Mouse (Mus musculus) midbrain, embryonic 11.5 days (tissue): ENCODE measurements at regions not wholly inside any gene's neighbourhood (a gene's known extent, or its start where the extent isn't known, plus 50 kb on each side); places are given as distances from the start of the nearest gene placed in this dataset.

ENCODE experiments used
- ATAC-seq: fragments of 200-750 bp; cut with Nextera tagmentation; 2 replicates; pipeline ENCODE4 v1.8.0; 2017; ENCODE audit warnings: moderate TSS enrichment, moderate library complexity; ENCODE audit not compliant: low FRiP score
- DNase-seq: peaks from one replicate; pipeline ENCODE4 v3.0.0; 2015; ENCODE audit warnings: low spot score; ENCODE audit errors: missing footprints
- H3K27ac ChIP-seq: fragments of 300-500 bp; sonication (generic); 2 replicates; pipeline ENCODE4 v1.5.1; 2014; ENCODE audit warnings: low read depth, low read length
- H3K27me3 ChIP-seq: fragments of 300-500 bp; sonication (generic); 2 replicates; pipeline ENCODE4 v1.6.1; 2014; ENCODE audit warnings: mild to moderate bottlenecking, low read length, moderate library complexity, mixed read lengths; ENCODE audit not compliant: control insufficient read depth, insufficient read depth
- H3K36me3 ChIP-seq: fragments of 300-500 bp; sonication (generic); 2 replicates; pipeline ENCODE4 v1.6.1; 2014; ENCODE audit warnings: mild to moderate bottlenecking, low read length, moderate library complexity, mixed read lengths; ENCODE audit not compliant: control insufficient read depth, insufficient read depth
- H3K4me1 ChIP-seq: fragments of 300-500 bp; sonication (generic); 2 replicates; pipeline ENCODE4 v1.6.1; 2014; ENCODE audit warnings: low read length; ENCODE audit not compliant: control insufficient read depth, insufficient read depth
- H3K4me2 ChIP-seq: fragments of 300-500 bp; sonication (generic); 2 replicates; pipeline ENCODE4 v1.6.1; 2014; ENCODE audit warnings: mild to moderate bottlenecking, moderate library complexity
- H3K4me3 ChIP-seq: fragments of 300-500 bp; sonication (generic); 2 replicates; pipeline ENCODE4 v1.5.1; 2014; ENCODE audit warnings: low read depth, low read length
- H3K9ac ChIP-seq: fragments of 300-500 bp; sonication (generic); 2 replicates; pipeline ENCODE4 v1.6.1; 2014; ENCODE audit warnings: low read length
- H3K9me3 ChIP-seq: fragments of 300-500 bp; sonication (generic); 2 replicates; pipeline ENCODE4 v1.6.1; 2016; ENCODE audit warnings: low read length; ENCODE audit not compliant: control insufficient read depth
- WGBS: fragments of 180-500 bp; shearing (Covaris S2); extraction: QIAGEN DNeasy Blood & Tissue Kit; methylation state at CpG from one replicate; pipeline ENCODE4 v1.1.7; 2014; 5-methylcytosine and 5-hydroxymethylcytosine counted together

DNA sequence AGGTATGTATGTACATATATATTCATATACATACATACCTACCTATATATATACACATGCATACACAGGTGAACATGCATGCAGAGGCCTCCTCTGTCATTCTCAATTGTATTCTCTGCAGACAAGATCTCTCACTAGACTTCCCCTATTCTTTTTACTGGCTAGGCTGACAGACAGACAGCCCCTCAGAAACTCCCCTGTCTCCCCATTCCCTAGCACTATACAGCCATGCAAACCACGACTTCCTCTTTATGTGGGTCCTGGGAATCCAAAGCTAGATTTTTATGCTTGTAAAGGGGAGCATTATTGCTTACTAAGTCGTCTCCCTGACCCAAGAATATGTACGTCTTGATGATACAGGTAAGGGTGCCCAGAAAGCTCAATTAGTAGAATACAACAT is 86.9 kb downstream of the Fam124b start:
- ATAC-seq (no peak), DNase-seq (no peak)
- WGBS = 75% methylated on average over 3 of the region's 3 CpGs
- Histone ChIP-seq H3K4me3 (no peak overlapping the region), H3K4me2 (no peak overlapping the region), H3K9ac (no peak overlapping the region), H3K9me3 (no peaks in the 10 kb centered on the region), H3K4me1 (no peaks in the 10 kb centered on the region), H3K27ac (no peak overlapping the region), H3K27me3 (no peaks in the 10 kb centered on the region), H3K36me3 (no peaks in the 10 kb centered on the region)

DNA sequence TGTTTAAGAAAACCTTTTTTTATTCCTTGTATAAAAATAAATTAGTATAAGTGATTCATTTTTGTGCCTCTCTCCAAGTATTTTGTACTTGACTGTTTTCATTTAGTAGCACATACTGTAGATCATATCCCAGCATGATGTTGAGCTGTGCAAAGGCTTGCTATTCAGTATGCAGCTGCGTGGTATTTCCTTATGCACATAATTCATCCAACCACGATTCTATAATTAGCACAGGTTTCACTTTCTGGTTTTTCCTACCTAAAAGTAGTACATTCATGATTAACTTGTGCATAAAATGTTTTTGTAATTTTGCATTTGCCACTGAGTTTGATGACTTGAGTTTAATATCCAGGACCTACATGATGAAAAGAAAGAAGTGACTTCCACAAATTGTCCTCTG is 94.3 kb downstream of the Fam124b start:
- WGBS = 93% methylated on average over 2 of the region's 2 CpGs
- Histone ChIP-seq H3K36me3 (no peaks in the 10 kb centered on the region), H3K4me2 (no peak overlapping the region), H3K9me3 (no peaks in the 10 kb centered on the region), H3K4me1 (no peaks in the 10 kb centered on the region), H3K9ac (no peak overlapping the region), H3K27ac (no peak overlapping the region), H3K4me3 (no peak overlapping the region), H3K27me3 (no peaks in the 10 kb centered on the region)
- no peak for DNase-seq
- ATAC-seq = no peak

DNA sequence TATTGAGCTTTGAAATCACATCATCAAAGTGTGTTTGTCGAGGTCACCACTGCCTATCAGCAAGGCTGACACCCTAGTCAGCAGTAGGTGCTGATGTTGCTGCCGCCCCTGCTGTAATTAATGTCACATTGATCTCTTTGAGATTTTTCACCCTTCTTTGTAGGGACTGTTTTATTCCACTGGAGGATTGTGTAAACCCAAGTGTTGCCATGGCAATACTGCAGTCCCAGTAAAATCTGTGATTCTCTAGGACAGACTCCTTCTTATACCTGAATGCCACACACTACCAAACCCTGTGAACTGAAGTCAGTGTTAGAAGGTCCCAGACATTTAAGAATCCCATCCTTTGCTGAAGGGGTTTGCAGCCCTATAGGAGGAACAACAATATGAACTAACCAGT is 102.4 kb downstream of the Fam124b start:
- Histone ChIP-seq H3K9me3 (no peaks in the 10 kb centered on the region), H3K27ac (no peak overlapping the region), H3K4me3 (no peak overlapping the region), H3K9ac (no peak overlapping the region), H3K36me3 (no peaks in the 10 kb centered on the region), H3K4me2 (no peak overlapping the region), H3K4me1 (no peaks in the 10 kb centered on the region), H3K27me3 (no peaks in the 10 kb centered on the region)
- 59% methylated on average over 2 of the region's 2 CpGs for WGBS
- DNase-seq (no peak), ATAC-seq (no peak)

GRCm38 (mm10) chr1:80107747-80108476 is 110.4 kb downstream of the Fam124b start:
- no peak overlapping the region for H3K4me2 ChIP-seq
- no peak overlapping the region for H3K9ac ChIP-seq
- no peaks in the 10 kb centered on the region for H3K4me1 ChIP-seq
- WGBS = 79% methylated on average over 2 of the region's 2 CpGs
- no peak overlapping the region for H3K27ac ChIP-seq
- H3K9me3 ChIP-seq = no peaks in the 10 kb centered on the region
- H3K27me3 ChIP-seq = no peaks in the 10 kb centered on the region
- no peak for DNase-seq
- no peaks in the 10 kb centered on the region for H3K36me3 ChIP-seq
- H3K4me3 ChIP-seq = no peak overlapping the region
- ATAC-seq = no peak

- 86% methylated on average over 2 of the region's 2 CpGs for WGBS
- peak; percentile 22; the same call in 1 of the 2 replicates for ATAC-seq
Observed at GRCm38 (mm10) chr1:80106269-80106668, 112.0 kb downstream of the Fam124b start.

GRCm38 (mm10) chr1:80098266-80098665 is 120.0 kb downstream of the Fam124b start:
- WGBS = 97% methylated on average over 1 of the region's 1 CpGs
- no peak overlapping the region for H3K4me3 ChIP-seq
- no peaks in the 10 kb centered on the region for H3K27me3 ChIP-seq
- H3K4me1 ChIP-seq = no peaks in the 10 kb centered on the region
- no peak overlapping the region for H3K9ac ChIP-seq
- H3K27ac ChIP-seq = no peak overlapping the region
- ATAC-seq (no peak), DNase-seq (peak; percentile 57)
- no peaks in the 10 kb centered on the region for H3K9me3 ChIP-seq
- no peaks in the 10 kb centered on the region for H3K36me3 ChIP-seq
- H3K4me2 ChIP-seq = no peak overlapping the region

More at GRCm38 (mm10) chr1:80106269-80106668, 112.0 kb downstream of the Fam124b start:
- Histone ChIP-seq H3K4me2 (no peak overlapping the region), H3K27ac (no peak overlapping the region), H3K4me1 (no peaks in the 10 kb centered on the region), H3K4me3 (no peak overlapping the region), H3K27me3 (no peaks in the 10 kb centered on the region), H3K36me3 (no peaks in the 10 kb centered on the region), H3K9me3 (no peaks in the 10 kb centered on the region), H3K9ac (no peak overlapping the region)
- peak; percentile 86 for DNase-seq

GRCm38 (mm10) chr1:80091800-80092199 is 126.5 kb downstream of the Fam124b start:
- 79% methylated on average over 2 of the region's 2 CpGs for WGBS
- no peak for ATAC-seq
- H3K9ac ChIP-seq = no peak overlapping the region

GRCm38 (mm10) chr1:80091350-80091749 is 126.9 kb downstream of the Fam124b start:
- H3K4me2 ChIP-seq = no peak overlapping the region
- no peak overlapping the region for H3K4me3 ChIP-seq
- H3K27me3 ChIP-seq = no peaks in the 10 kb centered on the region
- WGBS = 83% methylated on average over 8 of the region's 8 CpGs
- ATAC-seq (no peak), DNase-seq (peak; percentile 12)
- H3K9ac ChIP-seq = no peak overlapping the region
- no peaks in the 10 kb centered on the region for H3K36me3 ChIP-seq
- no peaks in the 10 kb centered on the region for H3K4me1 ChIP-seq
- no peaks in the 10 kb centered on the region for H3K9me3 ChIP-seq
- no peak overlapping the region for H3K27ac ChIP-seq

More at GRCm38 (mm10) chr1:80091800-80092199, 126.5 kb downstream of the Fam124b start:
- Histone ChIP-seq H3K4me3 (no peak overlapping the region), H3K4me2 (no peak overlapping the region), H3K9me3 (no peaks in the 10 kb centered on the region), H3K36me3 (no peaks in the 10 kb centered on the region), H3K27ac (no peak overlapping the region), H3K27me3 (no peaks in the 10 kb centered on the region), H3K4me1 (no peaks in the 10 kb centered on the region)
- peak; percentile 64 for DNase-seq

- DNase-seq = no peak
- Histone ChIP-seq H3K4me3 (no peak overlapping the region), H3K4me1 (no peaks in the 10 kb centered on the region), H3K27me3 (no peaks in the 10 kb centered on the region), H3K27ac (no peak overlapping the region), H3K36me3 (no peaks in the 10 kb centered on the region), H3K9ac (no peak overlapping the region), H3K4me2 (no peak overlapping the region), H3K9me3 (no peaks in the 10 kb centered on the region)
- ATAC-seq = no peak
- WGBS = 82% methylated on average over 5 of the region's 5 CpGs
Observed at GRCm38 (mm10) chr1:80088651-80089050, 129.6 kb downstream of the Fam124b start.
